Mouse (Mus musculus): ENCODE results near the gene Gm20683.

DNA sequence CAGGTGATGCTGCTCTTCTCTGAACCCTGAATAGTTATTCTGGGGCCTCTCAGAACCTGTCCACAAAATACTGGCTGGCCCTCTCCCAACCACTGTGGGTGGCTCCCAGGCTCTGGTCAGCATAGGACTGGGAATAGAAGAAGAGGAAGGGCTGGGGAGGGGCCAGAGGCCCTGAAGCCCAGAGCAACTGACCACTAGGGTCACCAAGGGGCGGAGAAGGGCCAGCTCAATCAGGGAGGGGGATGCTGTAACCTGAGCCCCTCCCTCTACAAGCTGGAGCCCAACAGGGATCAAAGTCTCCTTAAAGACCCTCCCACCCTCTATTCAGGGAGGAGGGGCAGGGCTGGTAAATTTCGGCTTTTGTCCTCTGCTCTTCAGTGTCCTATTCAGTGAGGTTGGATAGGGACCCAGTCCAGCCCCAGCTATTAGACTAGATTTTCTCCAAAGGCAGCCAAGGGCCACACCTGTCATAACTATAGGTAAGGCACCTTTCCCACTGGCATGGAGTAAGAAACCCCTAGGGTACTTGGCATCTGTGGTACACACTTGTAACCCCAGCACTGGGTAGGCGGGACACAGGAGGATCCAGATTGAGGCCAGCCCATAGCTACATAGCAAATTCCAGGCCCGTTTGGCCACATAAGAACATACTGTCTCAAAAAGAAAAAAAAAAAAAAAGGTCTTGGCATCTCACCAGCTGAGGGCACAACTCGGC is 38.8 kb upstream of the Gm20683 start, which contains the start of gene Wfikkn1:
- TF ChIP-seq SMC3 (IDR thresholded peaks at IDR 0.05; ENCODE audit: low read depth, low read length) = no peak
- TF ChIP-seq GATA1 (IDR thresholded peaks at IDR 0.05; ENCODE audit: low read depth, low read length) = no peak
- no peak for TF ChIP-seq CTCF (IDR thresholded peaks at IDR 0.05 in 2 of 3, conservative IDR thresholded peaks at IDR 0.05 in 1 of 3; ENCODE audit: control insufficient read depth in 1 of 3, insufficient read depth in 1 of 3, low read depth in 2 of 3, low read length in 3 of 3, poor library complexity in 1 of 3, severe bottlenecking in 1 of 3)
- TF ChIP-seq TCF12 (IDR thresholded peaks at IDR 0.05; ENCODE audit: low read depth, low read length) = no peak
